ENCODE assay signal across 8 mouse cellular contexts in genomic region chr11:85469526-85469925, GRCm38 (mm10).
DNase-seq lines count a peak whose midpoint lies in the region; ATAC-seq and TF ChIP-seq lines count a peak whose summit lies in the region.

No protein-coding gene starts in this region.

- peak; percentile 67 for TF ChIP-seq CTCF in heart, postnatal 0 days (IDR thresholded peaks at IDR 0.05; ENCODE audit: low read depth)

- peak; percentile 42 for DNase-seq in heart, postnatal 0 days (ENCODE audit: low spot score)
- DNase-seq in heart, embryonic 10.5 days (ENCODE audit: low spot score), result no peak
- peak; percentile 56 for DNase-seq in testis, postnatal 10 days (ENCODE audit: low spot score)
- no peak for DNase-seq in testis, postnatal 14 days (ENCODE audit: low spot score)
- peak; percentile 16 for DNase-seq in c-Kit-positive CD71-negative TER-119-negative erythroid progenitor cells, embryonic 14.5 days (ENCODE audit: low read depth)
- DNase-seq in large intestine, adult 2 months (ENCODE audit: low read depth, low spot score), result peak; percentile 13
- peak; percentile 44 for DNase-seq in right cerebral cortex, postnatal 4 days

- no peak for TF ChIP-seq EP300 in heart, postnatal 0 days (IDR thresholded peaks at IDR 0.05; ENCODE audit: low read depth)

- ATAC-seq in heart, postnatal 0 days (ENCODE audit: insufficient read depth, low read depth), result no peak
- no peak for ATAC-seq in activated CD4-positive, CD25-positive, alpha-beta regulatory T cell, adult 4 months

- no peak overlapping the region for H3K4me3 ChIP-seq in heart, postnatal 0 days (ENCODE audit: low read depth, low read length)
- no peak overlapping the region for H3K4me3 ChIP-seq in heart, embryonic 10.5 days

- 55% methylated on average over 1 of the region's 1 CpGs for WGBS in heart, postnatal 0 days
- 62% methylated on average over 1 of the region's 1 CpGs for WGBS in heart, embryonic 10.5 days
- 72% methylated on average over 1 of the region's 1 CpGs for WGBS in large intestine, adult 2 months

- no peaks in the 10 kb centered on the region for H3K27me3 ChIP-seq in heart, postnatal 0 days (ENCODE audit: control insufficient read depth, insufficient read depth, low read length)
- H3K27me3 ChIP-seq in heart, embryonic 10.5 days (ENCODE audit: insufficient read depth, poor library complexity, severe bottlenecking), result no peaks in the 10 kb centered on the region

- H3K4me1 ChIP-seq in heart, postnatal 0 days (ENCODE audit: control insufficient read depth, insufficient read depth), result peaks cover 3% of the 10 kb centered on the region; the same call in 1 of the 2 replicates
- H3K4me1 ChIP-seq in heart, embryonic 10.5 days, result peaks cover 7% of the 10 kb centered on the region

- H3K9ac ChIP-seq in heart, postnatal 0 days (replicated peaks; ENCODE audit: low read depth, low read length), result no peak overlapping the region

- H3K36me3 ChIP-seq in heart, postnatal 0 days (replicated peaks; ENCODE audit: control insufficient read depth, insufficient read depth, low read length), result no peaks in the 10 kb centered on the region
- no peaks in the 10 kb centered on the region for H3K36me3 ChIP-seq in heart, embryonic 10.5 days

- H3K27ac ChIP-seq in heart, postnatal 0 days (ENCODE audit: low read depth), result no peak overlapping the region
- no peak overlapping the region for H3K27ac ChIP-seq in heart, embryonic 10.5 days

- H3K9me3 ChIP-seq in heart, postnatal 0 days (replicated peaks; ENCODE audit: control insufficient read depth, low read length), result no peaks in the 10 kb centered on the region
- no peaks in the 10 kb centered on the region for H3K9me3 ChIP-seq in heart, embryonic 10.5 days

- no peak overlapping the region for H3K4me2 ChIP-seq in heart, postnatal 0 days (ENCODE audit: low read depth, low read length)

Comparison
In these comparisons a context has a peak if more than half of its experiments do, and no peak if none do; other contexts are left out.
1. DNase-seq: peak in heart, postnatal 0 days (single experiment), testis, postnatal 10 days (single experiment), c-Kit-positive CD71-negative TER-119-negative erythroid progenitor cells, embryonic 14.5 days (single experiment), large intestine, adult 2 months (single experiment) and right cerebral cortex, postnatal 4 days (single experiment); none in heart, embryonic 10.5 days (single experiment) and testis, postnatal 14 days (single experiment).